8 mouse cellular contexts compared by ENCODE assay signal in genomic region chr9:48257741-48258423, GRCm38 (mm10).
A peak's percentile ranks its signal among the peaks of the same experiment; 100 is the strongest.
DNase-seq lines count a peak whose midpoint lies in the region; ATAC-seq and TF ChIP-seq lines count a peak whose summit lies in the region.

No protein-coding gene starts in this region.

- H3K27ac ChIP-seq in midbrain, embryonic 10.5 days (replicated peaks): 0 out of 2 replicates have a peak overlapping the region, but pooled peaks have one; percentile 38
- H3K27ac ChIP-seq in midbrain, embryonic 15.5 days: no peak overlapping the region
- no peak overlapping the region for H3K27ac ChIP-seq in hindbrain, embryonic 15.5 days (replicated peaks)
- H3K27ac ChIP-seq in limb, embryonic 14.5 days (replicated peaks; ENCODE audit: low read depth, low read length): no peak overlapping the region

- DNase-seq in midbrain, embryonic 10.5 days (ENCODE audit: low spot score): peak; percentile 61
- DNase-seq in adrenal gland, adult 8-10 months: peak; percentile 24
- DNase-seq in embryo, embryonic 10.5 days (ENCODE audit: low spot score): peak; percentile 90
- DNase-seq in limb, embryonic 14.5 days (ENCODE audit: low spot score): peak; percentile 65
- DNase-seq in right cerebral cortex, postnatal 14 days: peak; percentile 58
- DNase-seq in urinary bladder, adult 18-20 months (ENCODE audit: low spot score in 2 of 2): no peak

- 32% methylated on average over 12 of the region's 12 CpGs for WGBS in midbrain, embryonic 10.5 days
- WGBS in midbrain, embryonic 15.5 days: 29% methylated on average over 12 of the region's 12 CpGs
- 27% methylated on average over 12 of the region's 12 CpGs for WGBS in hindbrain, embryonic 15.5 days
- 31% methylated on average over 12 of the region's 12 CpGs for WGBS in limb, embryonic 14.5 days

- H3K36me3 ChIP-seq in midbrain, embryonic 10.5 days: no peaks in the 10 kb centered on the region
- H3K36me3 ChIP-seq in midbrain, embryonic 15.5 days (replicated peaks): no peaks in the 10 kb centered on the region
- no peaks in the 10 kb centered on the region for H3K36me3 ChIP-seq in hindbrain, embryonic 15.5 days
- H3K36me3 ChIP-seq in limb, embryonic 14.5 days (ENCODE audit: control insufficient read depth, insufficient read depth, low read length): no peaks in the 10 kb centered on the region

- no peak overlapping the region for H3K9ac ChIP-seq in midbrain, embryonic 15.5 days
- H3K9ac ChIP-seq in hindbrain, embryonic 15.5 days: no peak overlapping the region
- H3K9ac ChIP-seq in limb, embryonic 14.5 days (ENCODE audit: low read depth, low read length, severe bottlenecking): no peak overlapping the region

- peaks cover 5% of the 10 kb centered on the region; the same call in 1 of the 2 replicates for H3K27me3 ChIP-seq in midbrain, embryonic 10.5 days (ENCODE audit: low read depth, poor library complexity, severe bottlenecking)
- H3K27me3 ChIP-seq in midbrain, embryonic 15.5 days (replicated peaks): 0 out of 2 replicates have a peak, but pooled peaks cover 3% of the 10 kb centered on the region
- no peaks in the 10 kb centered on the region for H3K27me3 ChIP-seq in hindbrain, embryonic 15.5 days
- H3K27me3 ChIP-seq in limb, embryonic 14.5 days (ENCODE audit: control insufficient read depth, insufficient read depth, low read length): no peaks in the 10 kb centered on the region

- no peaks in the 10 kb centered on the region for H3K9me3 ChIP-seq in midbrain, embryonic 10.5 days (replicated peaks)
- H3K9me3 ChIP-seq in midbrain, embryonic 15.5 days: no peaks in the 10 kb centered on the region
- H3K9me3 ChIP-seq in hindbrain, embryonic 15.5 days: no peaks in the 10 kb centered on the region
- H3K9me3 ChIP-seq in limb, embryonic 14.5 days (ENCODE audit: control insufficient read depth, low read length): no peaks in the 10 kb centered on the region

- TF ChIP-seq POLR2A in limb, embryonic 14.5 days (IDR thresholded peaks at IDR 0.05; ENCODE audit: borderline replicate concordance, extremely low read depth, insufficient read depth, insufficient read length): no peak

- H3K4me2 ChIP-seq in midbrain, embryonic 15.5 days: no peak overlapping the region
- H3K4me2 ChIP-seq in hindbrain, embryonic 15.5 days: no peak overlapping the region
- H3K4me2 ChIP-seq in limb, embryonic 14.5 days (replicated peaks; ENCODE audit: low read depth, low read length, severe bottlenecking): no peak overlapping the region

- H3K4me3 ChIP-seq in midbrain, embryonic 10.5 days: no peak overlapping the region
- H3K4me3 ChIP-seq in midbrain, embryonic 15.5 days: no peak overlapping the region
- H3K4me3 ChIP-seq in hindbrain, embryonic 15.5 days: no peak overlapping the region
- H3K4me3 ChIP-seq in limb, embryonic 14.5 days (replicated peaks; ENCODE audit: low read length): no peak overlapping the region

- no peak for ATAC-seq in midbrain, embryonic 15.5 days (replicated peaks)
- ATAC-seq in hindbrain, embryonic 15.5 days (ENCODE audit: low FRiP score, low read depth): peak; percentile 56; the same call in 1 of the 2 replicates
- no peak for ATAC-seq in limb, embryonic 14.5 days (ENCODE audit: low FRiP score, low read depth)

- H3K4me1 ChIP-seq in midbrain, embryonic 10.5 days: peaks cover 12% of the 10 kb centered on the region
- H3K4me1 ChIP-seq in midbrain, embryonic 15.5 days: peaks cover 10% of the 10 kb centered on the region
- H3K4me1 ChIP-seq in hindbrain, embryonic 15.5 days (replicated peaks): peaks cover 5% of the 10 kb centered on the region; the same call in 1 of the 2 replicates
- no peaks in the 10 kb centered on the region for H3K4me1 ChIP-seq in limb, embryonic 14.5 days (ENCODE audit: control insufficient read depth, insufficient read depth, low read length)

Comparison
In these comparisons a context has a peak if more than half of its experiments do, and no peak if none do; other contexts are left out.
1. DNase-seq: peak in midbrain, embryonic 10.5 days (single experiment), adrenal gland, adult 8-10 months (single experiment), embryo, embryonic 10.5 days (single experiment), limb, embryonic 14.5 days (single experiment) and right cerebral cortex, postnatal 14 days (single experiment); none in urinary bladder, adult 18-20 months (0 of 2).